Mouse (Mus musculus) testis, adult 2 months (tissue): ENCODE data around the gene Tk2.

Experiments
- CTCF ChIP-seq: fragments of 200-500 bp; IDR thresholded peaks from 2 replicates; pipeline ENCODE4 v1.5.1; 2012; ENCODE audit warnings: low read depth, mild to moderate bottlenecking, inconsistent platforms, low read length, moderate library complexity; ENCODE audit not compliant: control insufficient read depth, insufficient read depth, insufficient replicate concordance
- POLR2A ChIP-seq: fragments of 200-500 bp; IDR thresholded peaks from 2 replicates; pipeline ENCODE4 v1.6.1; 2012; ENCODE audit warnings: low read depth, mild to moderate bottlenecking, inconsistent platforms, low read length, moderate library complexity; ENCODE audit not compliant: control insufficient read depth

GRCm38 (mm10) chr8:104239418-104239861, 8.9 kb downstream of the Tk2 start:
- TF ChIP-seq CTCF (no peak), POLR2A (no peak)
